Mouse (Mus musculus) regulatory T cell (primary cell): ENCODE measurements around the gene Tceanc2.

Source experiments
- in situ Hi-C: fragments of 300-600 bp; cut with MboI, MseI; formaldehyde crosslinking; loops from one replicate; pipeline ENCODE4 v1.15.1; 2025; ENCODE audit warnings: high pct_unique_total_duplicates

Tceanc2 gene

GRCm38 (mm10) chr4:107178182-107178829, 610 bp downstream of the Tceanc2 start, which contains the start of gene Tmem59:
Gene Tmem59 (plus strand): TSS chr4:107178399.
- in situ Hi-C loops: no loop called here

GRCm38 (mm10) chr4:107177506-107177905, 1.4 kb downstream of the Tceanc2 start:
- in situ Hi-C loops: no loop called here

- in situ Hi-C loops: loop anchor here (10.0 kb wide), 1 partner anchor 353 kb away; no protein-coding TSS in a partner anchor
Measured at GRCm38 (mm10) chr4:107167798-107168197, 11.1 kb downstream of the Tceanc2 start.

GRCm38 (mm10) chr4:107166700-107167099, 12.2 kb downstream of the Tceanc2 start:
- in situ Hi-C loops: loop anchor here (10.0 kb wide), 1 partner anchor 352 kb away; no protein-coding TSS in a partner anchor

GRCm38 (mm10) chr4:107163756-107164587, 14.9 kb downstream of the Tceanc2 start:
- in situ Hi-C loops: loop anchor here (10.0 kb wide), 1 partner anchor 349 kb away; no protein-coding TSS in a partner anchor

- in situ Hi-C loops: loop anchor here (10.0 kb wide), 1 partner anchor 349 kb away; no protein-coding TSS in a partner anchor
Measured at GRCm38 (mm10) chr4:107163341-107163740, 15.6 kb downstream of the Tceanc2 start.

GRCm38 (mm10) chr4:107160181-107160580, 18.7 kb downstream of the Tceanc2 start:
- in situ Hi-C loops: loop anchor here (10.0 kb wide), 1 partner anchor 345 kb away; no protein-coding TSS in a partner anchor

- in situ Hi-C loops: loop anchor here (5.0 kb wide), 1 partner anchor 67 kb away; no protein-coding TSS in a partner anchor
Measured at GRCm38 (mm10) chr4:107159166-107159773, 19.6 kb downstream of the Tceanc2 start.

GRCm38 (mm10) chr4:107156983-107157401, 21.9 kb downstream of the Tceanc2 start:
- in situ Hi-C loops: loop anchor here (5.0 kb wide), 1 partner anchor 65 kb away; no protein-coding TSS in a partner anchor

- in situ Hi-C loops: no loop called here
Measured at GRCm38 (mm10) chr4:107152571-107152970, 26.3 kb downstream of the Tceanc2 start.

- in situ Hi-C loops: no loop called here
Measured at GRCm38 (mm10) chr4:107150991-107151390, 27.9 kb downstream of the Tceanc2 start.

- in situ Hi-C loops: no loop called here
Measured at GRCm38 (mm10) chr4:107143511-107143910, 35.4 kb downstream of the Tceanc2 start.

- in situ Hi-C loops: no loop called here
Measured at GRCm38 (mm10) chr4:107139836-107140631, 38.9 kb downstream of the Tceanc2 start.

- in situ Hi-C loops: no loop called here
Measured at GRCm38 (mm10) chr4:107138948-107139835, 39.7 kb downstream of the Tceanc2 start.

- in situ Hi-C loops: no loop called here
Measured at GRCm38 (mm10) chr4:107136531-107136930, 42.4 kb downstream of the Tceanc2 start.

GRCm38 (mm10) chr4:107135663-107136062, 43.3 kb downstream of the Tceanc2 start:
- in situ Hi-C loops: no loop called here

- in situ Hi-C loops: no loop called here
Measured at GRCm38 (mm10) chr4:107134891-107135290, 44.0 kb downstream of the Tceanc2 start.

- in situ Hi-C loops: no loop called here
Measured at GRCm38 (mm10) chr4:107130534-107130933, 48.4 kb downstream of the Tceanc2 start.

- in situ Hi-C loops: no loop called here
Measured at GRCm38 (mm10) chr4:107129373-107129772, 49.5 kb downstream of the Tceanc2 start.
